Mouse (Mus musculus): ENCODE measurements around the gene Lck. TPM values are rescaled to one million over a fixed set of nuclear protein-coding genes. Genes with fewer than 3 reads are reported as not detected.
"Not testable (repeated sequence)": the region's sequence is repeated elsewhere in the genome, so short reads cannot be mapped to it uniquely, and the experiment has no call there.

Lck gene
- polyA plus RNA-seq, 1 experiment from 2014 or later: 10.7 TPM

GRCm38 (mm10) chr4:129563718-129564117 is 9.7 kb downstream of the Lck start:
- peak; percentile 65; the same call in 1 of the 2 replicates for ATAC-seq (ENCODE audit: low read depth)
- Histone ChIP-seq H3K4me1 (replicated peaks; ENCODE audit: control insufficient read depth, insufficient read depth, low read length) (0 out of 2 replicates have a peak, but pooled peaks cover 2% of the 10 kb centered on the region), H3K27ac (ENCODE audit: low read length) (no peak overlapping the region), H3K4me3 (ENCODE audit: low read length) (no peak overlapping the region), H3K27me3 (ENCODE audit: control insufficient read depth, insufficient read depth, low read depth, low read length) (no peaks in the 10 kb centered on the region), H3K4me2 (ENCODE audit: low read depth, low read length) (no peak overlapping the region), H3K9ac (ENCODE audit: low read length) (no peak overlapping the region), H3K9me3 (ENCODE audit: control insufficient read depth, low read length) (no peaks in the 10 kb centered on the region), H3K36me3 (ENCODE audit: control insufficient read depth, insufficient read depth, low read length) (no peaks in the 10 kb centered on the region)
- WGBS: 24% methylated on average over 8 of the region's 8 CpGs

- WGBS: 70% methylated on average over 5 of the region's 5 CpGs
- ATAC-seq (ENCODE audit: low read depth): no peak
- no peak overlapping the region for H3K27ac ChIP-seq (ENCODE audit: low read length)
Observed at GRCm38 (mm10) chr4:129561184-129561583, 12.3 kb downstream of the Lck start.

GRCm38 (mm10) chr4:129558321-129558955 is 15.0 kb downstream of the Lck start:
- no peak overlapping the region for H3K4me2 ChIP-seq (ENCODE audit: low read depth, low read length)

More at GRCm38 (mm10) chr4:129561184-129561583, 12.3 kb downstream of the Lck start:
- H3K36me3 ChIP-seq (ENCODE audit: control insufficient read depth, insufficient read depth, low read length): no peaks in the 10 kb centered on the region
- no peak overlapping the region for H3K9ac ChIP-seq (ENCODE audit: low read length)
- no peak overlapping the region for H3K4me3 ChIP-seq (ENCODE audit: low read length)
- H3K4me2 ChIP-seq (ENCODE audit: low read depth, low read length): no peak overlapping the region
- peaks cover 7% of the 10 kb centered on the region for H3K4me1 ChIP-seq (replicated peaks; ENCODE audit: control insufficient read depth, insufficient read depth, low read length)
- no peaks in the 10 kb centered on the region for H3K27me3 ChIP-seq (ENCODE audit: control insufficient read depth, insufficient read depth, low read depth, low read length)
- H3K9me3 ChIP-seq (ENCODE audit: control insufficient read depth, low read length): no peaks in the 10 kb centered on the region

GRCm38 (mm10) chr4:129557256-129557808 is 16.1 kb downstream of the Lck start:
- Histone ChIP-seq H3K27me3 (ENCODE audit: control insufficient read depth, insufficient read depth, low read depth, low read length) (peaks cover 2% of the 10 kb centered on the region; the same call in 1 of the 2 replicates), H3K4me2 (ENCODE audit: low read depth, low read length) (peak overlapping the region; percentile 97), H3K4me1 (replicated peaks; ENCODE audit: control insufficient read depth, insufficient read depth, low read length) (peaks cover 14% of the 10 kb centered on the region), H3K36me3 (ENCODE audit: control insufficient read depth, insufficient read depth, low read length) (no peaks in the 10 kb centered on the region), H3K27ac (ENCODE audit: low read length) (peak overlapping the region; percentile 63), H3K9me3 (ENCODE audit: control insufficient read depth, low read length) (no peaks in the 10 kb centered on the region), H3K4me3 (ENCODE audit: low read length) (peak overlapping the region; percentile 64), H3K9ac (ENCODE audit: low read length) (peak overlapping the region; percentile 76)
- ATAC-seq (ENCODE audit: low read depth): peak; percentile 2; the same call in 1 of the 2 replicates
- WGBS: 65% methylated on average over 9 of the region's 9 CpGs

More at GRCm38 (mm10) chr4:129558321-129558955, 15.0 kb downstream of the Lck start:
- no peaks in the 10 kb centered on the region for H3K9me3 ChIP-seq (ENCODE audit: control insufficient read depth, low read length)
- peaks cover 2% of the 10 kb centered on the region; the same call in 1 of the 2 replicates for H3K27me3 ChIP-seq (ENCODE audit: control insufficient read depth, insufficient read depth, low read depth, low read length)
- H3K4me1 ChIP-seq (replicated peaks; ENCODE audit: control insufficient read depth, insufficient read depth, low read length): peaks cover 14% of the 10 kb centered on the region
- H3K36me3 ChIP-seq (ENCODE audit: control insufficient read depth, insufficient read depth, low read length): no peaks in the 10 kb centered on the region
- H3K27ac ChIP-seq (ENCODE audit: low read length): no peak overlapping the region
- WGBS: 71% methylated on average over 12 of the region's 12 CpGs
- ATAC-seq (ENCODE audit: low read depth): no peak
- H3K9ac ChIP-seq (ENCODE audit: low read length): no peak overlapping the region
- no peak overlapping the region for H3K4me3 ChIP-seq (ENCODE audit: low read length)

GRCm38 (mm10) chr4:129556532-129557223 is 16.8 kb downstream of the Lck start:
- Histone ChIP-seq H3K27ac (ENCODE audit: low read length) (peak overlapping the region; percentile 63), H3K9ac (ENCODE audit: low read length) (peak overlapping the region; percentile 76), H3K9me3 (ENCODE audit: control insufficient read depth, low read length) (no peaks in the 10 kb centered on the region), H3K4me1 (replicated peaks; ENCODE audit: control insufficient read depth, insufficient read depth, low read length) (peaks cover 14% of the 10 kb centered on the region), H3K4me2 (ENCODE audit: low read depth, low read length) (peak overlapping the region; percentile 97), H3K27me3 (ENCODE audit: control insufficient read depth, insufficient read depth, low read depth, low read length) (peaks cover 2% of the 10 kb centered on the region; the same call in 1 of the 2 replicates), H3K4me3 (ENCODE audit: low read length) (peak overlapping the region; percentile 64), H3K36me3 (ENCODE audit: control insufficient read depth, insufficient read depth, low read length) (no peaks in the 10 kb centered on the region)
- ATAC-seq (ENCODE audit: low read depth): peak; percentile 93
- 7% methylated on average over 30 of the region's 33 CpGs for WGBS

- Histone ChIP-seq H3K4me2 (ENCODE audit: low read depth, low read length) (peak overlapping the region; percentile 97), H3K4me1 (replicated peaks; ENCODE audit: control insufficient read depth, insufficient read depth, low read length) (peaks cover 14% of the 10 kb centered on the region), H3K36me3 (ENCODE audit: control insufficient read depth, insufficient read depth, low read length) (no peaks in the 10 kb centered on the region), H3K9ac (ENCODE audit: low read length) (peak overlapping the region; percentile 76), H3K27me3 (ENCODE audit: control insufficient read depth, insufficient read depth, low read depth, low read length) (peaks cover 2% of the 10 kb centered on the region; the same call in 1 of the 2 replicates), H3K4me3 (ENCODE audit: low read length) (peak overlapping the region; percentile 64), H3K9me3 (ENCODE audit: control insufficient read depth, low read length) (no peaks in the 10 kb centered on the region), H3K27ac (ENCODE audit: low read length) (peak overlapping the region; percentile 63)
- WGBS: under 1% methylated on average over 24 of the region's 24 CpGs
- peak; percentile 70 for ATAC-seq (ENCODE audit: low read depth)
Observed at GRCm38 (mm10) chr4:129555862-129556531, 17.4 kb downstream of the Lck start.

GRCm38 (mm10) chr4:129555421-129555861 is 18.0 kb downstream of the Lck start:
- Histone ChIP-seq H3K4me2 (ENCODE audit: low read depth, low read length) (peak overlapping the region; percentile 97), H3K4me1 (replicated peaks; ENCODE audit: control insufficient read depth, insufficient read depth, low read length) (peaks cover 14% of the 10 kb centered on the region), H3K27me3 (ENCODE audit: control insufficient read depth, insufficient read depth, low read depth, low read length) (peaks cover 2% of the 10 kb centered on the region; the same call in 1 of the 2 replicates), H3K36me3 (ENCODE audit: control insufficient read depth, insufficient read depth, low read length) (no peaks in the 10 kb centered on the region), H3K9ac (ENCODE audit: low read length) (peak overlapping the region; percentile 76), H3K9me3 (ENCODE audit: control insufficient read depth, low read length) (no peaks in the 10 kb centered on the region), H3K27ac (ENCODE audit: low read length) (no peak overlapping the region), H3K4me3 (ENCODE audit: low read length) (peak overlapping the region; percentile 64)
- WGBS: 3% methylated on average over 16 of the region's 16 CpGs
- ATAC-seq (ENCODE audit: low read depth): peak; percentile 8; the same call in 1 of the 2 replicates

GRCm38 (mm10) chr4:129554512-129554911 is 18.9 kb downstream of the Lck start:
- not testable (repeated sequence) for ATAC-seq (ENCODE audit: low read depth); H3K36me3 ChIP-seq (ENCODE audit: control insufficient read depth, insufficient read depth, low read length); H3K9me3 ChIP-seq (ENCODE audit: control insufficient read depth, low read length); H3K27me3 ChIP-seq (ENCODE audit: control insufficient read depth, insufficient read depth, low read depth, low read length); H3K9ac ChIP-seq (ENCODE audit: low read length); H3K4me3 ChIP-seq (ENCODE audit: low read length); H3K27ac ChIP-seq (ENCODE audit: low read length); H3K4me2 ChIP-seq (ENCODE audit: low read depth, low read length)
- 80% methylated on average over 4 of the region's 6 CpGs for WGBS
- peaks cover 14% of the 10 kb centered on the region for H3K4me1 ChIP-seq (replicated peaks; ENCODE audit: control insufficient read depth, insufficient read depth, low read length)

Data from lung, embryonic 16.5 days (tissue).